Mouse (Mus musculus) kidney, postnatal 25 days (tissue): ENCODE results near the gene Zfp111.

Experiments used
- DNase-seq, 2 experiments: peaks; one replicate each; pipeline ENCODE4 v3.0.0; 2021; ENCODE audit warnings: mixed read lengths in 2 of 2

Gene Zfp111

GRCm38 (mm10) chr7:24211343-24211742, at the start of gene Zfp111:
Zfp111 (minus strand) TSS chr7:24211443.
- no peak for DNase-seq

- DNase-seq: no peak
Observed at GRCm38 (mm10) chr7:24260000-24260312, 48.7 kb upstream of the Zfp111 start.

GRCm38 (mm10) chr7:24259306-24259999, 48.2 kb upstream of the Zfp111 start:
- DNase-seq: no peak

- DNase-seq: peak; percentile 90 to 92
Observed at GRCm38 (mm10) chr7:24254633-24255474, 43.6 kb upstream of the Zfp111 start, which contains the start of gene Zfp108. Zfp108 (plus strand) TSS chr7:24254794.

- no peak for DNase-seq
Observed at GRCm38 (mm10) chr7:24253779-24254615, 42.8 kb upstream of the Zfp111 start.

DNA sequence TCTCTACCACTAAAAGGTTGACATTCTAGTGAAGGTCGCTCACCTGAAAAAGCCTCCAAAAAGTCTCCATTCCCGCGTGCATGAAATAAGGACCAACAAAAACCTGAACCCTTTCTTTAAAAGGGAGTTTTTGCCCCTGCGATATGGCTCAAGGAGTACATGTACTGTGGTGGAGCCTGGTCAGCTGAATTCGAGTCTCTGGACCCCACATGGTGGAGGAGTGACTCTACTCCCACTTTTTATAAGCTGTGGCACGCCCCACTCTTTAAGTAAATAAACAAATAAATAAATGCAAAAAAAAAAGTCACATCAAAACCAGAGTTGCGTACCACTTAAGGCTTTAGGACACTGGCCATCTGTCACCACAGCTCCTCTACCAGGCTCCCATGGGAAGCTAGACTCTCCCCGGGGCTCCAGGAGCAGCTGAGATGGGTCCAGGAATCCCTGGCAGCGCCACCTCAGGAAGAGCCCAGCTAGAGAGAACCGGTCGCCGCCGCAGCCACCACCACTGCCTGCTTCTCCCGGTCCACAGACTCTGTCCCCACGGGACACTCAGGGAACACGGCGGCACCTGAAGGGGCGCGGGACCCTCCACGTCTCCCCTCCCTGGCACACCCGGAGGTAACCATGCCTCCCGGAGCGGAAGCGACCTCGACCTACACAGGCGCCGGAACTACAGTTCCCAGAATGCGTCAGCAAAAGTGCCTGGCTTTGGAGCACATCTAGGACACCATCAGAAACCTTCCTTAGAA, 26.0 kb upstream of the Zfp111 start, which contains the start of gene Zfp109:
Gene Zfp109, minus strand, starts transcription at position 521 of the 752 bp plus-strand sequence.
- peak; percentile 74 to 81 for DNase-seq

- no peak for DNase-seq
Observed at GRCm38 (mm10) chr7:24210296-24210695, 947 bp downstream of the Zfp111 start.

DNA sequence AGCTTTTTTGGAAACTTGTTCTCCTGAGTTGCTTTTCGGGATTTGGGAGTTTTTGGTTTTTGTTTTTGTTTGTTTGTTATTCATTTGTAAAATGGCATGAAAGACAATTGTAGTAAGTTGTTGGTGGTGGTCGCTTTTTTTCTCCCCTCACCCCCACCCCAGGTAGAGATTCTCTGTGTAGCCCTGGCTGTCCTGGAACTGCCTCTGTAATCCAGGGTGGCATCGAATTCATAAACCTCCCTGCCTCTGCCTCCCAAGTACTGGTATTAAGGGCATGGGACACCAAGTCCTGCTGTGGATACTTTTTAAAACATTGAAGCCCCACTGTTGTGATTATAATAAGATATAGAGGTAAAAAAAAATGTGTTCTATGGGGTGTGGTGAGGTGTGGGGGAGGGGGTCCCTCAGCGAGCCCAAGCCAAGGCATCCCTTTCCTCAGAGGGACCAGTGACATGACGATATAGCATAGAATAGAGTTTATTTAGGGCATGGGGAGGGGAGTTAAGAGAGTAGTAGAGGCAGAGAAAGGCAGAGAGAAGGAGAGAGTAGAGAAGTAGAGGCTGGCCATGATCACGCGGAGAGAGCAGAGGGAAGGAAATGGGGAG, 2.9 kb downstream of the Zfp111 start:
- no peak for DNase-seq

DNA sequence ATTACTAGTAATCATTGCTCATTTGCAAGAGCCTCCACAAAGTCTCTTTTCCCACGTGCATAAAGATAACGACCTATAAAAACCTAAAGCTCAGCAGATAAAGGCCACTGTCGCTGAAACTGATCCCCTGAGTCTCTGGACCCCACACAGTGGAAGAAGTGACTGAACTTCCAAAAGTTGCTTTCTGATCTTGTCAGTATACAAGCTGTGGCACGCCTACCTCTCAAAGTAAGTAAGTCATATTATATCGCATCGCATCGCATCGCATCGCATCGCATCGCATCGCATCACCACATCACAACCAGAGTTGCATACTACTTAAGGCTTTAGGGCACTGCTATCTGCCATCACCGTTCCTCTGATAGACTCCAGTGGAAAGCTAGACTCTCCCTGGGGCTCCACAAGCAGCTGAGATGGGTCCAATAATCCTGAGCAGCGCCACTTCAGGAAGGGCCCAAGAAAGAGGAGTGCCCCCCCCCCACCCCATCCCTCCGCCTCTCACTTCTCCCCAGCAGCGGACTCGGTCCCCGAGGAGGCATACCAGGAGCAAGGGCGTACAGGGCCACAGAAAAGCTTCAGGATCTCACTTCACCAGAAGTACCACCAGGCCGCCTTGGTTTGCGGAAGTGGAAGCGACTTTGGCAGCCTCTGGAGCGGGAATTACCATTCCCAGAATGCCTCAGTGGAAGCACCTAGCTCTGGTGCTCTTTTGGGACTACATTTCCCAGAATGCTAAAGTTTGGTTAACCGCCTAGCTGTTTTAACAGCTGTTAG, 3.6 kb downstream of the Zfp111 start:
- peak; percentile 76 to 87 for DNase-seq

- no peak for DNase-seq
Observed at GRCm38 (mm10) chr7:24196961-24197360, 14.3 kb downstream of the Zfp111 start.

DNA sequence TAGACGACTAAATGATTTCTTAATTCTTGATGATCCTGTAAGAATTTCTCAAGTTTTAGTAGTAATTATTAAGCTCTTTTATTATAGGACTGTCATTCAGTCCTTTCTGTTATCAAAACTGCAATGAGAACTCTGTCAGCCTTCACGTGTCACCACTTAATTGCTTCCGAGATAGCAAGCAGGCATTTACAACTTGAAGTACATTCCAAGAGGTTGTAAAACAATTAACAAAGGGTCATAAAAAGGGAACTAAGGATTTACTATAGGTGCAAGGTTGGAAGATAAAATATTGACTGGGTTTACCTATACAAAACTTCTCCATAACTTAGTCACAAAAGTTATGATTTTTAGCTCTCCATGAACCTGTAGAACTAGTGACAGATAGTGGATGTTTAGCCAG, 18.1 kb downstream of the Zfp111 start:
- no peak for DNase-seq

DNA sequence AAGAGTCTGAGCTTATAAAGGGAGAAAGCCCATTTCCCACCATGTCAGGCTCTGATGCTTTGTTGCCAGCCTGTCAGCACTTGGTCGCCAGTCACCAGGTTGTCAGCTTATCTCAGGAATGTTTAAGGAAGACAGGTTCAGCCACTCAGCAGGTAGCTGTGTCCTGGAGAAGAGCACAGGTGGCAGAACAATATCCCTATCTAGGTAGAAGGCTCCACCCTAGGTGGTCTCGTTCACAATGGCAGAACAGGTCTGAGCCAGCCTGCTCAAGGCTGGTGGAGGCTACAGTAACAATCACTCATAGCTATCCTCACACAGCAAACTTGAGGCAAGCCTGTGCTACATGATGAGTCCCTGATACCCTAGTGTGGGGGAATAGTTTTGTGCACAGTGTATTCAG, 19.9 kb downstream of the Zfp111 start:
- DNase-seq: no peak

DNA sequence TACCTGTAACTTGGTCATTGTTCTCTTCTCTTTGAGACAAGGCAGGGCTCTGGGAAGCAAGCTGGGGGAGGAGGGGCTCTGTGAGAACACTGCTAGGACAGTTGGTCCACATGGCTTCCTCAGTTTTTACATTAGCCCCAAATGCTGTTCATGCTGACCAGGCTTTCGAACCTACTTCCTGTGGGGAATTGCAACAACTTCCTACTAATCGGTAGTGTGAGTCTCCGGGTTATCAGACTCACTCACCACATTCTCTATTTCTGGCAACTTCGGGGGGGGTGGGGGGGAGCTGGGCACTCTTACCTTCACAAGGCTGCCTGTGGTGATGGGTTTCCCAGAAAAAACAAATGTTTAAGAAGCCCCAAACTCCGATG, 21.7 kb downstream of the Zfp111 start:
- no peak for DNase-seq

DNA sequence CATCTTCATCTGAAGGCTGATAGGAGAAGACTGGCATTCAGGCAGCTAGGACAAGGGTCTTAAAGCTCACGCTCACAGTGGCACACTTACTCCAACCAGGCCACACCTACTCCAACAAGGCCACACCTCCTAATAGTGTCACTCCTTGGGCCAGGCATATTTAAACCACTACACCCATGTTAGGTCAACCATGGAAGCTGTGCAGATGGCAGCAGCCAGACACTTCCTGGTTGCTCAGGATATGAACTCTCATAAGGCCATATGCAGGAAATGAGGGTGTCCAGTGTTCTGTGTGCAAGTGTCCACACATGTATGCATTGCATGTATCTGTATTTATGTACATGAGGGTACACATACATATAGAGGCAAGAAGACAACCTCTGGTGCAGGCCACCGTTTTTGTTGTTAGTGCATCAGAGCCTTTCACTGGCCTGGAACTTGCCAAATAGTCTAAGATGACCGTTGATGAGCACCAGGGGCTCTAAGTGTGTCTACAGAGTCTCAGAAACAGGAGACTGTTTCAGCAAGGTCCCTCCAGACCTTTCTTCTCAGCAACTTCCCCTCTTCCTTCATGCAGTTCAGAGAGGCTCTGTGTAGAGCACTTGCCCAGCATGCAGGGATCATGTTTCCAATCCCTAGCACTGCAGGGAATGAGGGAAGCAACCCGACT, 22.2 kb downstream of the Zfp111 start:
- DNase-seq: no peak

GRCm38 (mm10) chr7:24187611-24188010, 23.6 kb downstream of the Zfp111 start:
- DNase-seq: no peak

DNA sequence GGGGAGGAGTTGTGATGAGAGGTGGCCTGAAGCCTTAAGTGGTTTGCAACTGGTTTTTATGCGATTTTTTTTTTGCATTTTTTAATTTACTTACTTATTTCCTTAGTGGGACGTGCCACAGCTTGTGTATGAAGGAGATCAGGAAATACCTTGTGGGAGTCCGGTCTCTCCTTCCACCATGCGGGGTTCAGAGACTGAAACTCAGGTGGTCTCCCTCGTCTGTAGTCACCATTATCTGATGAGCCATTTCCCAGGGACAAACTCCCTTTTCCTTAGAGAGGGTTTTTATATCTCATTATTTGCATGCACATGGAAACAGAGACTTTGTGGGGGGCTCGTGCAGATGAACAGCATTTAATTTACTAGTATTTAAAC, 35.9 kb downstream of the Zfp111 start:
- no peak for DNase-seq

DNA sequence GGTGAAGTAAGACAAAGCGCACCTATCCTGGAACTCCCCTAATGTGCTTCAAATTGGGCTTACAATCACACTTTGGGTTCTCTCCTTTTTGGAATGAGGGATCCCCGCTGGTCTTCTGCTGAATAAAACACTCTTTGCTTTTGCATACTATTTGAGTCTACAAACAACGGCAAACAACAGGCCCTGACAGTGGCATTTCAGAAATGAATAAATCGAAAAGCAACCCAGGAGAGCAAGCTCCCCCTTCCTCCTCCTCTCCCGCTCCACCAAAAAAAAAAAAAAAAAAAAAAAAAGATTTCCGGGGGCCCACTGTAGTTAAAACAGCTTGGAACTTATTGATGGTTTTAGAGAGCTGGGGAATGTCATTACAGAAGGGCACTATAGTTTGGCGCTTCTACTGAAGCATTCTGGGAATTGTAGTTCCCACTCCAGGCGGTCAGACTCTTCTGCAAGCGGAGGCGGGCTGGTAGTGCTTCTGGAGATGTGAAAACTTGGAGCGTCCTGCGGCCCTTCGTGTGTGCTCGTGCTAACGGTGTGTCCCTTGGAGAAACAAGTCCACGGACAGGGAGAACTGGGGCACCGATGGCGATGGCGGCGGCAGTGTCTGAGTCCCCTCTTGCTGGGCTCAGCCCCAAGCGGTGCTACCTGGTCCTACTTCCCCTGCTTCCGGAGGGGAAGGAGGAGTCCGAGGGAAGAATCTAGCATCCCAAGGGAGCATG, 36.5 kb downstream of the Zfp111 start, which contains the start of gene Zfp114:
Gene Zfp114, plus strand, starts transcription at position 443 of the 719 bp plus-strand sequence.
- peak; percentile 53 to 76 for DNase-seq

DNA sequence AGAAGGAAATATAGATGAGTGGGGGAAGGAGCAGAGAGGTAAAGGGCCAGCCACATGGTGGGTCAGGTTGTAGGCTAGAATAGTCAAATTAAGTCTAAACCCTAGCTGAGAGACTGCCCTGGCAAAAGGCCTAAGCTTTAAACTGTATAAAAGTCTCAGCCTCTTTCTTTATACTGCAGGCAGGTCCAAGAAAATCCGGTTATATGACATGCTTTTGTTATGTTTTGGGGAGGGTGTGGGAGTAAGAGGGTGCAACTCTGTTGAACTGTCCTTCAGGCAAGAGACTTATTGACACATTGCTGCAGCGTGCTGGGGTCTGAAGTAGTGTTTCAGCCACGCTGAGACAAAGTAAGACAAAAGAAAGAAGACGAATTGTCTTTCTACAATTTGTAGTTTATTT, 39.1 kb downstream of the Zfp111 start:
- no peak for DNase-seq

DNA sequence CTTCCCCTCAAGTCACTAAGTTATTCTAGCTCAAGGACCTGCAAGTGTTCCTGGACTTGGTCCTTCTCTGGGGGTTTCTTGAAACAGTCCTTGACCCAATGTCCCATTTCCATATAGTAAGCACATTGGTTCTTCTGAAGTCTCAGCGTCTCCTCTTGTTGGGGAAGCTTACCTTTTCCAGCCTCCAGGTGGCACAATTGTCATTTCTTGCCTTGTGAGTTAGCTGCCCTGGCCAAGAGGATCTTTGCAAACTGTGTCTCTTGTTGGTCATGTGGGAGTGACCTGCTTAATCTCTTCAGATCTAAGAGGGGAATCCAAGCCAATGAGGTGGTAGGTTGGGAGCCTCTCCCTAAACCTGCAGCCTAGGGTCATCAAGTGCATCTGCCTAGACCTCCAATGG, 58.0 kb downstream of the Zfp111 start:
- peak; percentile 37 to 43 for DNase-seq
